In the genomic region with DNA sequence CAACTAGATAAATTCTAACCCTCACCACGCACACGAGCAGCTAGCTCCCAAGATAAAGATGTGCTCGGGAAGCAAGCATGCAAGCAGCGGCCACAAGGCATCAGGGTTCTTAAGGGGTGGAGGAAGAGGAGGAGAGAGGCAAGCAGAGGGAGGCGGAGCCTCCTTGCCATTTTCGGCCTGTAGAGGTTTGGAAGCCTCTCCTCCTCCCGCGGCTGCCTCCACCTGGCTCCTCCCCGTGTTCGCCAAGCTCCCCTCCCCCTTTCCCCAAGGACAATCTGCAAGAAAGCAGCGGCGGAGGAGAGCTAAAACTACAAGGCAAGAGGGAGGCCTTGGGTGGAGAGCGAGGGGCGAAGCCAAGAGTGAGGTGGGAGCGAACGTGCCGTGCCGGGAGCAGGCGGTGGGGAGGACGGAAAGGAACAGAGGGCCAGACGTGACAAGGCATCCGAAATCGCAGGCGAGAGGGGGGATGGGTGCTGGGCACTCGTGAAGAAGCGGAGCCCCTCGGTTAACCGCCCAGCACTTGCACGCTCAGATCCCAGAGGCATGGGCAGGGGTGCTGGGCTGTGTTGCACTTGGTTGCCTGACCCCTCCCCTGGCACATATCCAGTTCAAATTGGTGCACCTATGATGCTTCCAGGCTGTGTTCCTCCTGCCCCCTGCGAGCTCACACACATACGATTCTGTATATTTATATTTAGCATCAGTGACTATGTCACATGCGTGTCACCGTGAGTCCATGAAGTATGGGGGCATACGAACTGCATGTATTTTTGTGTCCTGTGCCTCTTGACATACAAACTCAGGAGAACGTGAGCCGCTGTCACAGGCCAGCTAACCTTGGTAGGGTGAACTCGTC, we compare ENCODE assay signal across 8 mouse cellular contexts. TPM values are rescaled to one million over a fixed set of nuclear protein-coding genes. Genes with fewer than 3 reads are reported as not detected.
A peak's percentile ranks its signal among the peaks of the same experiment; 100 is the strongest.
DNase-seq lines count a peak whose midpoint lies in the region; ATAC-seq and TF ChIP-seq lines count a peak whose summit lies in the region.

No protein-coding gene starts in this region.

- TF ChIP-seq CTCF in intestine, postnatal 0 days (IDR thresholded peaks at IDR 0.05; ENCODE audit: low read depth), result no peak; the same call in 1 of the 2 replicates

- peak; percentile 88 for DNase-seq in 3134 (ENCODE audit: extremely low read depth, insufficient read length, low spot score)
- DNase-seq in adrenal gland, postnatal 25 days, result peak; percentile 83
- DNase-seq in embryonic facial prominence, embryonic 11.5 days (ENCODE audit: low spot score), result peak; percentile 91
- peak; percentile 88 to 90 for DNase-seq in left cerebral cortex, postnatal 36 days (ENCODE audit: low spot score in 2 of 2)
- DNase-seq in midbrain, embryonic 10.5 days (ENCODE audit: low spot score), result peak; percentile 86
- DNase-seq in skeletal muscle tissue, adult 2 months (ENCODE audit: low read depth, low spot score), result peak; percentile 91

- H3K9me3 ChIP-seq in embryonic facial prominence, embryonic 11.5 days (replicated peaks; ENCODE audit: control insufficient read depth, low read length), result no peaks in the 10 kb centered on the region
- H3K9me3 ChIP-seq in intestine, postnatal 0 days (ENCODE audit: control insufficient read depth), result no peaks in the 10 kb centered on the region
- no peaks in the 10 kb centered on the region for H3K9me3 ChIP-seq in midbrain, embryonic 10.5 days (replicated peaks)

- H3K4me1 ChIP-seq in embryonic facial prominence, embryonic 11.5 days (ENCODE audit: control insufficient read depth, insufficient read depth, low read length), result no peaks in the 10 kb centered on the region; the same call in 1 of the 2 replicates
- H3K4me1 ChIP-seq in intestine, postnatal 0 days (replicated peaks; ENCODE audit: control insufficient read depth, insufficient read depth, low read length), result 0 out of 2 replicates have a peak, but pooled peaks cover 9% of the 10 kb centered on the region
- H3K4me1 ChIP-seq in midbrain, embryonic 10.5 days, result peaks cover 30% of the 10 kb centered on the region

- H3K36me3 ChIP-seq in embryonic facial prominence, embryonic 11.5 days (replicated peaks; ENCODE audit: control insufficient read depth, insufficient read depth, low read depth, low read length), result no peaks in the 10 kb centered on the region
- peaks cover 6% of the 10 kb centered on the region; the same call in 1 of the 2 replicates for H3K36me3 ChIP-seq in intestine, postnatal 0 days (ENCODE audit: control insufficient read depth, insufficient read depth)
- H3K36me3 ChIP-seq in midbrain, embryonic 10.5 days, result peaks cover 15% of the 10 kb centered on the region

- 4% methylated on average over 37 of the region's 37 CpGs for WGBS in embryonic facial prominence, embryonic 11.5 days
- WGBS in intestine, postnatal 0 days, result 4% methylated on average over 34 of the region's 37 CpGs
- 8% methylated on average over 37 of the region's 37 CpGs for WGBS in midbrain, embryonic 10.5 days

- H3K27me3 ChIP-seq in embryonic facial prominence, embryonic 11.5 days (ENCODE audit: control insufficient read depth, insufficient read depth, low read length), result no peaks in the 10 kb centered on the region
- H3K27me3 ChIP-seq in intestine, postnatal 0 days (replicated peaks; ENCODE audit: control insufficient read depth, insufficient read depth, low read length), result no peaks in the 10 kb centered on the region
- no peaks in the 10 kb centered on the region; the same call in 1 of the 2 replicates for H3K27me3 ChIP-seq in midbrain, embryonic 10.5 days (ENCODE audit: low read depth, poor library complexity, severe bottlenecking)

- H3K9ac ChIP-seq in embryonic facial prominence, embryonic 11.5 days (replicated peaks; ENCODE audit: low read length), result peak overlapping the region; percentile 86
- H3K9ac ChIP-seq in intestine, postnatal 0 days (ENCODE audit: low read depth, low read length), result peak overlapping the region; percentile 73

- peak overlapping the region; percentile 79 for H3K4me2 ChIP-seq in embryonic facial prominence, embryonic 11.5 days (ENCODE audit: low read depth, low read length)
- peak overlapping the region; percentile 70 for H3K4me2 ChIP-seq in intestine, postnatal 0 days (replicated peaks; ENCODE audit: low read depth)

- intact Hi-C loops in left cerebral cortex, postnatal 36 days (cut with DNase I), result loop anchor here (1.0 to 5.0 kb wide), 2 partner anchors 15 to 39 kb away; partner anchors contain the start of gene Senp1

- peak overlapping the region; percentile 54 for H3K4me3 ChIP-seq in embryonic facial prominence, embryonic 11.5 days (ENCODE audit: low read depth, low read length)
- peak overlapping the region; percentile 68 for H3K4me3 ChIP-seq in intestine, postnatal 0 days (ENCODE audit: low read depth, low read length)
- H3K4me3 ChIP-seq in midbrain, embryonic 10.5 days, result peak overlapping the region; percentile 73

- ATAC-seq in embryonic facial prominence, embryonic 11.5 days (replicated peaks; ENCODE audit: insufficient number of reproducible peaks, low FRiP score, low TSS enrichment, low read depth), result peak; percentile 94
- peak; percentile 97 for ATAC-seq in granulocyte monocyte progenitor cell, adult 5-6 weeks (replicated peaks; ENCODE audit: poor library complexity, severe bottlenecking)
- peak; percentile 84 for ATAC-seq in intestine, postnatal 0 days

- peak overlapping the region; percentile 57; the same call in 1 of the 2 replicates for H3K27ac ChIP-seq in embryonic facial prominence, embryonic 11.5 days (replicated peaks; ENCODE audit: low read depth, low read length)
- H3K27ac ChIP-seq in intestine, postnatal 0 days (ENCODE audit: low read depth, low read length), result peak overlapping the region; percentile 60
- peak overlapping the region; percentile 93 for H3K27ac ChIP-seq in midbrain, embryonic 10.5 days (replicated peaks)

RNA-seq across cellular contexts. Expression of gene Senp1, which starts 15.0 kb away (rescaled TPM):
- 19.8 and 20.8 TPM in 2 replicates for total RNA-seq in adrenal gland, postnatal 25 days (2021)
- 44.2 and 45.7 TPM in 2 replicates for polyA plus RNA-seq in embryonic facial prominence, embryonic 11.5 days (2014; fragmentation: Nextera tagmentation; extraction: Ambion mirVana)
- 82.1 and 83.1 TPM in 2 replicates for total RNA-seq in granulocyte monocyte progenitor cell, adult 5-6 weeks (2014; fragmentation: Nextera tagmentation)
- 60.5 and 66.6 TPM in 2 replicates for total RNA-seq in granulocyte monocyte progenitor cell, adult 5-6 weeks (2017)
- 7.3 and 8.6 TPM in 2 replicates for polyA plus RNA-seq in intestine, postnatal 0 days (2015; fragmentation: Nextera tagmentation; extraction: Ambion mirVana)
- total RNA-seq in left cerebral cortex, postnatal 36 days (2021), result 10 to 100 TPM in 1 of 2 experiments, 1 to 10 TPM in 1; 9.8 to 14.5 TPM
- polyA plus RNA-seq in midbrain, embryonic 10.5 days (2016; fragmentation: Nextera tagmentation; extraction: Ambion mirVana), result 46.2 and 47.3 TPM in 2 replicates

RNA-seq across cellular contexts. Expression of gene Pfkm, which starts 16.1 kb away (rescaled TPM):
- 47.7 and 82.8 TPM in 2 replicates for total RNA-seq in adrenal gland, postnatal 25 days (2021)
- polyA plus RNA-seq in embryonic facial prominence, embryonic 11.5 days (2014; fragmentation: Nextera tagmentation; extraction: Ambion mirVana), result 36.8 and 37.4 TPM in 2 replicates
- total RNA-seq in granulocyte monocyte progenitor cell, adult 5-6 weeks (2014; fragmentation: Nextera tagmentation), result 9.5 and 11.5 TPM in 2 replicates
- total RNA-seq in granulocyte monocyte progenitor cell, adult 5-6 weeks (2017), result 10.8 and 15.8 TPM in 2 replicates
- 15.6 and 17.3 TPM in 2 replicates for polyA plus RNA-seq in intestine, postnatal 0 days (2015; fragmentation: Nextera tagmentation; extraction: Ambion mirVana)
- 100 to 1,000 TPM; 381 to 455 TPM for total RNA-seq in left cerebral cortex, postnatal 36 days (2021)
- 36.3 and 43.1 TPM in 2 replicates for polyA plus RNA-seq in midbrain, embryonic 10.5 days (2016; fragmentation: Nextera tagmentation; extraction: Ambion mirVana)

RNA-seq across cellular contexts. Expression of gene Asb8, which starts 56.9 kb away (rescaled TPM):
- total RNA-seq in adrenal gland, postnatal 25 days (2021), result 36.2 and 46.2 TPM in 2 replicates
- 47.8 and 53.2 TPM in 2 replicates for polyA plus RNA-seq in embryonic facial prominence, embryonic 11.5 days (2014; fragmentation: Nextera tagmentation; extraction: Ambion mirVana)
- total RNA-seq in granulocyte monocyte progenitor cell, adult 5-6 weeks (2014; fragmentation: Nextera tagmentation), result 27.8 and 31.3 TPM in 2 replicates
- 21.0 and 22.8 TPM in 2 replicates for total RNA-seq in granulocyte monocyte progenitor cell, adult 5-6 weeks (2017)
- 41.9 and 46.6 TPM in 2 replicates for polyA plus RNA-seq in intestine, postnatal 0 days (2015; fragmentation: Nextera tagmentation; extraction: Ambion mirVana)
- 10 to 100 TPM; 48.0 to 54.0 TPM for total RNA-seq in left cerebral cortex, postnatal 36 days (2021)
- 41.7 and 47.2 TPM in 2 replicates for polyA plus RNA-seq in midbrain, embryonic 10.5 days (2016; fragmentation: Nextera tagmentation; extraction: Ambion mirVana)

RNA-seq across cellular contexts. Expression of gene Ccdc184, which starts 58.4 kb away (rescaled TPM):
- 0.55 and 0.71 TPM in 2 replicates for total RNA-seq in adrenal gland, postnatal 25 days (2021)
- 2.5 and 4.2 TPM in 2 replicates for polyA plus RNA-seq in embryonic facial prominence, embryonic 11.5 days (2014; fragmentation: Nextera tagmentation; extraction: Ambion mirVana)
- total RNA-seq in granulocyte monocyte progenitor cell, adult 5-6 weeks (2014; fragmentation: Nextera tagmentation), result not detected in 2 replicates
- total RNA-seq in granulocyte monocyte progenitor cell, adult 5-6 weeks (2017), result not detected in 2 replicates
- polyA plus RNA-seq in intestine, postnatal 0 days (2015; fragmentation: Nextera tagmentation; extraction: Ambion mirVana), result 0.87 and 1.2 TPM in 2 replicates
- 10 to 100 TPM; 17.9 to 19.9 TPM for total RNA-seq in left cerebral cortex, postnatal 36 days (2021)
- polyA plus RNA-seq in midbrain, embryonic 10.5 days (2016; fragmentation: Nextera tagmentation; extraction: Ambion mirVana), result 7.3 and 11.2 TPM in 2 replicates

Comparison
In these comparisons a context has a peak if more than half of its experiments do, and no peak if none do; other contexts are left out.
1. Peak in every context shown above with its lines: DNase-seq, ATAC-seq, H3K4me3 ChIP-seq and H3K27ac ChIP-seq.